Mouse (Mus musculus) intestine, embryonic 16.5 days (tissue): ENCODE data around the gene Dars. TPM values are rescaled to one million over a fixed set of nuclear protein-coding genes. Genes with fewer than 3 reads are reported as not detected.
"Not testable (repeated sequence)": the region's sequence is repeated elsewhere in the genome, so short reads cannot be mapped to it uniquely, and the experiment has no call there.

Experiments
- ATAC-seq: fragments of 200-750 bp; cut with Nextera tagmentation; 2 replicates; pipeline ENCODE4 v1.8.0; 2017; ENCODE audit warnings: moderate TSS enrichment, moderate library complexity
- H3K27ac ChIP-seq: fragments of 300-500 bp; sonication (generic); 2 replicates; pipeline ENCODE4 v1.5.1; 2014; ENCODE audit warnings: mild to moderate bottlenecking, low read length
- H3K27me3 ChIP-seq: fragments of 300-500 bp; sonication (generic); replicated peaks from 2 replicates; pipeline ENCODE4 v1.6.1; 2014; ENCODE audit warnings: low read length, control low read depth, mixed read lengths; ENCODE audit not compliant: control insufficient read depth, insufficient read depth
- H3K36me3 ChIP-seq: fragments of 300-500 bp; sonication (generic); 2 replicates; pipeline ENCODE4 v1.6.1; 2014; ENCODE audit warnings: low read length, control low read depth; ENCODE audit not compliant: control insufficient read depth, insufficient read depth
- H3K4me1 ChIP-seq: fragments of 300-500 bp; sonication (generic); 2 replicates; pipeline ENCODE4 v1.6.1; 2014; ENCODE audit warnings: low read length, control low read depth, mixed read lengths; ENCODE audit not compliant: control insufficient read depth, insufficient read depth
- H3K4me2 ChIP-seq: fragments of 300-500 bp; sonication (generic); 2 replicates; pipeline ENCODE4 v1.6.1; 2014; ENCODE audit warnings: low read depth, low read length, control low read depth
- H3K4me3 ChIP-seq: fragments of 300-500 bp; sonication (generic); 2 replicates; pipeline ENCODE4 v1.5.1; 2014; ENCODE audit warnings: mild to moderate bottlenecking, low read length
- H3K9ac ChIP-seq: fragments of 300-500 bp; sonication (generic); 2 replicates; pipeline ENCODE4 v1.6.1; 2014; ENCODE audit warnings: low read depth, low read length
- H3K9me3 ChIP-seq: fragments of 300-500 bp; sonication (generic); 2 replicates; pipeline ENCODE4 v1.6.1; 2016; ENCODE audit warnings: low read length, control low read depth; ENCODE audit not compliant: control insufficient read depth
- WGBS: fragments of 180-500 bp; shearing (Covaris S2); extraction: QIAGEN DNeasy Blood & Tissue Kit; methylation state at CpG from one replicate; pipeline ENCODE4 v1.1.7; 2014; 5-methylcytosine and 5-hydroxymethylcytosine counted together
- polyA plus RNA-seq: library from polyadenylated mRNA; unstranded; fragments of >200 nt; fragmentation: Nextera tagmentation; extraction: Ambion mirVana; gene quantifications from 2 replicates; pipeline ENCODE4 v1.2.1, GENCODE M21; 2015

Dars gene
- polyA plus RNA-seq, 1 experiment from 2014 or later, result 178 TPM

DNA sequence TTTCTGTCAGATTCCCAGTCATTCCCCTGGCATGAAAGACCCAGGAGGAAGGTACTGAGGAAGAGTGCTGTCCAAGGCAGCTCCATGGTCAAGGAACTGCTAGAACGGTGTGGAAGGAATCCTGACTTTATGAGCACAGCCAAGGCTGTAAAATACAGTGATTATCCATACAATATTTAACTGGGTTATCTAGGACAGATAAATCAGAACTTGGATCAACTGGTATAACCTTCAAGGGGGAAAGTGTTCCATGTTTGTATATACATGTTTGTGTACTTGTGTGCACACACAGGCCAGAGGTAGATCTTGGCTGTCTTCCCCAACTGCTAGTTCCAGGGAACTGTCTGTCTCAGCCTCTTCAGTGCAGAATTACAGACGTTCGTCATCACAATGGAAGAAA is 89.0 kb downstream of the Dars start, which contains the start of gene Lct:
TSS of gene Lct (minus strand) at position 101 of the 400 bp plus-strand sequence.
- peaks cover 4% of the 10 kb centered on the region; the same call in 1 of the 2 replicates for H3K36me3 ChIP-seq
- ATAC-seq, result peak; percentile 27; the same call in 1 of the 2 replicates
- H3K9me3 ChIP-seq, result no peaks in the 10 kb centered on the region
- H3K9ac ChIP-seq, result peak within 1 kb of the TSS; percentile 49
- H3K4me3 ChIP-seq, result peak within 1 kb of the TSS; percentile 28
- peaks cover 2% of the 10 kb centered on the region; the same call in 1 of the 2 replicates for H3K4me1 ChIP-seq
- peak within 1 kb of the TSS; percentile 43; the same call in 1 of the 2 replicates for H3K27ac ChIP-seq
- H3K27me3 ChIP-seq, result no peaks in the 10 kb centered on the region
- H3K4me2 ChIP-seq, result peak within 1 kb of the TSS; percentile 34
- 73% methylated on average over 3 of the region's 3 CpGs for WGBS

DNA sequence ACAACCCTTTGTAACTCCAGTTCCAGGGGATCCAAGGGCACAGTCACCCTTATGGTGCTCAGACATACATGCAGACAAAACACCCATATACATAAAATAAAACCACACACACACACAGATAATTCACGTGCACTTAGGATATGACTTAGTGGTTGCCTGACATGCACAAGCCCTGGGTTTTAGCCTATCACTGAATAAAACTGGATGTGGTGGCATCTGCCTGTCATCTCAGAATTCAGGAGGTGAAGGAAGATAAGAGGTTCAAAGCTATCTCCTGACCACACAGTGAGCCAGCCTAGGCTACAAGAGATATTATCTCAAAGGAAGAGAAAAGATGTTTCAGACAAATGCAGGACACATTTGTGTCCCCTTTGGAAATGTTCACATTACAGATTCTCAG is 90.0 kb downstream of the Dars start:
- Histone ChIP-seq H3K36me3 (peaks cover 4% of the 10 kb centered on the region; the same call in 1 of the 2 replicates), H3K27ac (peak overlapping the region; percentile 43; the same call in 1 of the 2 replicates), H3K4me2 (no peak overlapping the region), H3K4me3 (peak overlapping the region; percentile 28), H3K9ac (no peak overlapping the region), H3K27me3 (no peaks in the 10 kb centered on the region), H3K4me1 (peaks cover 2% of the 10 kb centered on the region; the same call in 1 of the 2 replicates), H3K9me3 (no peaks in the 10 kb centered on the region)
- no peak for ATAC-seq
- WGBS, result 86% methylated on average over 1 of the region's 1 CpGs

DNA sequence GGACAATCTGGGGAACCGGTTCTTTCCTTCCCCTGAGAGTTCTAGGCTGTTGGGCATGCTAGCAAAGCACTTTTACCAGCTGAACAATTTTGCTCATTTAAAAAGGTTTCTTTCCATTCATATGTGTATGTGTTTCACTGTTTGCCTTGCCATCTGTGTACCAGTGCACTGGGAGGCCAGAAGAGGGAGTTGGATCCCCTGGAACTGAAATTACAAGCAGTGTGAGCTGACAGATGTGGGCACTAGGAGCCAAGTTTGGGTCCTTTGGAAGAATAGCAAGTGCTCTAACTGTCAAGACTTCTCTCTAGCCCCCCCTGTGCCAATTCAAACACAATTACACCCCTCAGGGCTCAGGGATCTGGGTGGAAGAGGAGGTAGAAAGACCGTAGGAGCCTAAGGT is 92.4 kb downstream of the Dars start:
- Histone ChIP-seq H3K4me3 (no peak overlapping the region; the same call in 1 of the 2 replicates), H3K9ac (peak overlapping the region; percentile 29; the same call in 1 of the 2 replicates), H3K9me3 (no peaks in the 10 kb centered on the region), H3K4me2 (no peak overlapping the region), H3K27ac (peak overlapping the region; percentile 53), H3K36me3 (no peaks in the 10 kb centered on the region), H3K4me1 (peaks cover 2% of the 10 kb centered on the region; the same call in 1 of the 2 replicates), H3K27me3 (no peaks in the 10 kb centered on the region)
- ATAC-seq, result no peak
- WGBS, result 80% methylated on average over 2 of the region's 2 CpGs

DNA sequence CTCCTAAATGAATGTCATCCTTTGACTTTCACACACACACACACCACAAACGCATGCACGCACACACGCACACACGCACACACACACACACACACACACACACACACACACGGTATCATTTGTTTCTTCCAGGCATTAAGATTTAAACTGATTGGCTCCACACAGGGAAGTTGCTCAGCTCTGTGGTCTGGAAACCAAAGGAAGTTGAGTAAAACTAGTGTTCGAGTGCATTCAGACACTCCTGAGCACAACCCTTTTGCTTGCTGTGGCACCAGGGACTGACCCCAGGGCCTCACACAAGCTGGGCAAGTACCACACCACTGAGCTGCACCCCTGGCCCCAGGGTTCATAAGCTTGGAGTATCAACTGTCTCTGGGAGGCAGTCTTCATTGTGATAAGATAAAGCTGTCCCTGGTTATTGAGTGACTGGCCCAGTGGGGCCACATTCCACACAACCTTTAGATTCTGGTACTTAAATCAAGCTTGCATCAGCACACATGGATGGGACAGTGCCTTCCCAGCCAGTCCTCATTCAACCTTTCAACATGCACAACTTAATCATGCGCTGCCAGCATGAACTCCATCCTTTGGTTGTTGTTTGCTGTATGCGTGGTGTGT is 94.0 kb downstream of the Dars start:
- Histone ChIP-seq H3K27me3 (no peaks in the 10 kb centered on the region), H3K4me1 (peaks cover 2% of the 10 kb centered on the region; the same call in 1 of the 2 replicates), H3K9ac (0 out of 2 replicates have a peak overlapping the region, but pooled peaks have one; percentile 24), H3K27ac (peak overlapping the region; percentile 48), H3K9me3 (no peaks in the 10 kb centered on the region), H3K4me3 (no peak overlapping the region), H3K36me3 (no peaks in the 10 kb centered on the region), H3K4me2 (0 out of 2 replicates have a peak overlapping the region, but pooled peaks have one; percentile 10)
- 83% methylated on average over 8 of the region's 8 CpGs for WGBS
- ATAC-seq, result peak; percentile 95

DNA sequence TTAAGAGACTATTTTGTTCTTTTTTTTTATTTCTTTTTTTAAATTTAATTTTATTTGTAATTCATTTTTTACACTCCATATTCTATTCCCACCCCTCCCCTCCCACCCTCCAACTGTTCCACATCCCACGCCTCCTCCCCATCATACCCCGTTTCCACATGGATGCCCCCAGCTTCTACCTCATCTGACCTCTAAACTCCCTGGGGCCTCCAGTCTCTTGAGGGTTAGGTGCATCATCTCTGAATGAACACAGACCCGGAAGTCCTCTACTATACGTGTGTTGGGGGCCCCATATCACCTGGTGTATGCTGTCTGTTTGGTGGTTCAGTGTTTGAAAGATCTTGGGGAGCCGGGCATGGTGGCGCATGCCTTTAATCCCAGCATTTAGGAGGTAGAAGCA is 97.9 kb downstream of the Dars start:
- WGBS, result 86% methylated on average over 6 of the region's 6 CpGs
- H3K4me3 ChIP-seq, H3K27me3 ChIP-seq, H3K4me2 ChIP-seq, H3K27ac ChIP-seq, H3K9me3 ChIP-seq, ATAC-seq, H3K4me1 ChIP-seq, H3K9ac ChIP-seq, H3K36me3 ChIP-seq: not testable (repeated sequence)

DNA sequence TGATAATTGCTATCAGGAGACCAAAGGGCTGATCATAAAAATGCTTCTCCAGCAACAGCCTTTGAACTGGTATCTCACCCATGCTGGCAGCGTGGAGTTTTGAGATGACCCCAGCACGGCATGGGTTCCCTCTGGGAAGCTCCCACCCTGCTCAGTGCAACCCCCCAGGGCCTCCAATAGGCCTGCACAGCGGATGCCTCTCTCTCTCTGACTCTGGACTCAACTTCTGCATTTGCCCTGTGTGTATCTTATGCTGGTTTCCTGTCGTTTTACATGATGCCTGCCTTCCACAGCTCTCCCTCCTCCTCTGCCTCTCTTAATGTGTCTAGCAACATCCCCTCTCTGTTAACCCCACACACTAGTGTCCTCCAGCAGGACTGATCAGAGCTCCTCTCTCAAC is 102.5 kb downstream of the Dars start:
- H3K27ac ChIP-seq, result peak overlapping the region; percentile 37; the same call in 1 of the 2 replicates
- H3K4me2 ChIP-seq, result no peak overlapping the region
- ATAC-seq, result peak; percentile 84
- H3K36me3 ChIP-seq, result no peaks in the 10 kb centered on the region
- H3K9ac ChIP-seq, result 0 out of 2 replicates have a peak overlapping the region, but pooled peaks have one; percentile 14
- H3K27me3 ChIP-seq, result no peaks in the 10 kb centered on the region
- no peaks in the 10 kb centered on the region for H3K9me3 ChIP-seq
- WGBS, result 45% methylated on average over 4 of the region's 4 CpGs
- no peak overlapping the region for H3K4me3 ChIP-seq
- no peaks in the 10 kb centered on the region for H3K4me1 ChIP-seq

Other genes starting within 250 kb of the Dars start
- gene Ubxn4, start 173.4 kb downstream of the Dars start, polyA plus RNA-seq, result 77.5 and 77.8 TPM in 2 replicates
- gene Lct, start 89.0 kb downstream of the Dars start, polyA plus RNA-seq, result 45.3 and 80.2 TPM in 2 replicates
- 205 and 225 TPM in 2 replicates for gene Mcm6, start 57.7 kb downstream of the Dars start, polyA plus RNA-seq
- gene Cxcr4, start 174.9 kb upstream of the Dars start, polyA plus RNA-seq, result 1.9 and 2.2 TPM in 2 replicates